Mouse (Mus musculus) cerebellum, adult 9-11 months (tissue): ENCODE data around the gene Dolk.

Source experiments
- DNase-seq: peaks from one replicate; pipeline ENCODE4 v3.0.0; 2022

Dolk gene

DNA sequence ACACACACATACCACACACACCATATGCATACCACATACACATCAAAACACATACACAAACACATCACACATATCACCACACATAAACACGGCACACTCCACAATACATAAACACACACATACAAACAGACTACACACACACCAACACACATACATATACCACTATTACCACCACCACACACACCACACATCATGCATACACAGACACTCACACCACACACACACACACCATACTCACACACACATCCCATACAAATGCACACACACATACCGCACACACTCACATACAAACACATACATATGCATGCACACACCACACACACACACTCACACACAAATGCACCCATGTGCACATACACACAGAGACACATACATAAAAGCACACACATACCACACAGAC, 18.7 kb downstream of the Dolk start:
- DNase-seq = no peak

DNA sequence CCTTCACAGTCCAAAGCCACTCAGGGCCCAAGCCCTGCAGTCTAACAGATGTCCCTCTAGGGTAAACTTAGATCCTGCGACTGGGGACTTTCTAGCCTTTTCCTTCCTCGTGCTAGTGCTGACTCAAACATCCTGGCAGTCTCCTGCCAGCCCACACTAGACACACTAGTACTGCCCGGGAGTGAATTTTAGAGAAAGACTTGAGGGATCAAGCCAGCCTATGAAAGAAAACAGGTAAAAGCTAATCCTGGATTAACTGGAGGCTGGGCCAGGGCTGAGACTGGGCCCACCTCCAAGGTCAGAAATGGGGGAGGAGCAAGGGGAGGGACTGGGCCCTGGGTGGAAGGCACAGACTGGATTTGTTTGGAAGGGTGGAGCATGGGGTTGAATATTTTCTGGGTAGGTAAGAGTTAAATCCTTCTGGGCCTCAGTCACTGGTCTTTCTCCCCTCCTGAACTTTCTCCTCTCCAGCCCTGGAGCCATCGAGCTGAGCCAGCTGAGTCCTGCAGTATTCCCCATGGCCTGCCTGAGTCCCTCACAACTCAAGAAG, 19.7 kb downstream of the Dolk start:
- DNase-seq = no peak

- peak; percentile 85 for DNase-seq
These were observed 20.3 kb downstream of the Dolk start, which contains the start of gene Phyhd1 for GRCm38 (mm10) chr2:30265767-30266253. Gene Phyhd1, plus strand, starts transcription at chr2:30266203.

- no peak for DNase-seq
These were observed 21.2 kb downstream of the Dolk start for GRCm38 (mm10) chr2:30264671-30265519.

GRCm38 (mm10) chr2:30263811-30264210, 22.3 kb downstream of the Dolk start:
- DNase-seq = no peak

DNA sequence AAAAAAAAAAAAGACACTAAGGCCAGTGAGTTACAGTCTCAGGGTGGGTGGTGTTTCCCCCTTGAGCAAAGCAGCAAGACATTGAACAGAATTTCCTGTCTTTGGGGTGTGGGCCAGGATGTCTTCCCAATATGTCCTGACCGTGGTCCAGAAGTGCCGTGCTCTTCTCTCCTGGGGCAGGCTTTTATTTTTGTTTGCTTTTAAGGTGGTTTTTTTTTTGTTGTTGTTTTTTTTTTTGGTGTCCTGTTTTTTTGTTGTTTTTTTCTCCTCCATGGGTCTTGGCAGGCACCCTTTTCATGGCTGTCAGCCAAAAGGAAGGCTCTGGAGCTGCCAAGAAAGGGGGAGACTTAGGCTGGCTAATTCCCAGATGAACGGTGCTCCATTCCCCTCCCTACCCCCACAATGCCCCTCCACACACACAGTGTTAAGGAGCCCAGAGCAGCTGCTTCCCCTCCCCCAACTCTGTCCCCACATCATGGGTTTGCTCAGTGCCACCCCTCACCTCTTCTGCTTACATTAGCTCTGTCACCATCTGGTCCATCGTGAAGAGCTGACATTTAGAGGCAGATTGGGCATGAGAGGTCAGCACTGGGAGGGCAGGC, 23.2 kb downstream of the Dolk start:
- DNase-seq = peak; percentile 81

- no peak for DNase-seq
These were observed 24.0 kb downstream of the Dolk start for GRCm38 (mm10) chr2:30261921-30262839.

- no peak for DNase-seq
These were observed 24.9 kb downstream of the Dolk start for GRCm38 (mm10) chr2:30261064-30261736.

- no peak for DNase-seq
These were observed 26.7 kb downstream of the Dolk start for GRCm38 (mm10) chr2:30259131-30260064.

DNA sequence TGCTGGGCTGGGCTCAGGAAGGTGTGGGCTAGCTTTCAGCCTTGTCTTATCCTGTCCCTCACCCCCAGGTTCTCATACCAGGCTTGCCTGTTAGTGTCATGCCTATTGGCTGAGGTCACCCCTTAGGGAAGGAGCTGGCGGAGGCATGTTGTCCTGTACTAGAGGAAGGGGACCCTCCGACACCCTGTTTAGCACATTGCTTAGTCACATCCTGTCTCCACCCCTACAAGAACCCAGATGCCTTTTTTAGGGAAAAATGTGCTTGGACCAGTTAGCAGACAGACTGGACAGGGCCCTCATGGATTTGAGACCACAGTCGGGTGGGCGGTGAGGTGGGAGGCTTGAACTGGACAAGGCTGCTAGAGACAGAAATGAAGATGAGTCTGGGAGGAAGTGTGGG, 27.5 kb downstream of the Dolk start:
- DNase-seq = no peak

DNA sequence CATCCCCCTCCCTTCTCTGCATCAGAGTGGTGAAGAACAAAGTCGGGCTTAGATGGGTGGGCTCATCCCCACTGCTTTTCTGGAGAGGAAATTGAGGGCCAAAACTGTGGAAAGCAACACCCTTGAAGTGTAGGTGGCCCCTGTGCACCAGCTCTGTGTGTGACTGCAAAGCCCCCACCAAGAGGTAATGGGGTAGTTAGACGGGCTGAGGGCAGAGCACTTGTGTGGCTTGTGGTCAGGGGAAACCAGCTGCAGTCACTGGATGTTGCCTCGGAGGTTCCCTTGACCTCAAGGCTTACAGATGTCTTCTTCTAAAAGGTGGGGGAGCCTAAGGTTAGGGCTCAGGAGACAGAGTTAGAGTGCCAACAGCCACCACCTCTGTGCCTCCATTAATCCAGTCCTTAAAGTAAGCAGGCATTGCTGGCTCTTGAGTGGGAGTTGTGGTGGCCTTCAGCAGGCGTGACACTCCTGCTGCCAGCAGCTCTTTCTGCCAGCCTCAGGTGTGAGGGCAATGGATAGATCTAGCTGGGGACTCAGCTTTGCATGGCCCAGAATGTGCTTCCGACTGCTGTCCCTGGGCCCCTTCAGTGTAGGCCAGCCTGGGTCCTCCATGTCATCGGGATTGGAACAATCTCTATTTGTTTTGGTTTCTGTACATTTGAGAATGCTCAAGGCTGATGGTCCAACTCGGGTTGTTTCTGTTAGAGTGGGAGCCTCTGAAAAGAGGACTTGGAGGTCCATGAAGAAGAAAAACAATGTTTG, 28.3 kb downstream of the Dolk start:
- DNase-seq = no peak

DNA sequence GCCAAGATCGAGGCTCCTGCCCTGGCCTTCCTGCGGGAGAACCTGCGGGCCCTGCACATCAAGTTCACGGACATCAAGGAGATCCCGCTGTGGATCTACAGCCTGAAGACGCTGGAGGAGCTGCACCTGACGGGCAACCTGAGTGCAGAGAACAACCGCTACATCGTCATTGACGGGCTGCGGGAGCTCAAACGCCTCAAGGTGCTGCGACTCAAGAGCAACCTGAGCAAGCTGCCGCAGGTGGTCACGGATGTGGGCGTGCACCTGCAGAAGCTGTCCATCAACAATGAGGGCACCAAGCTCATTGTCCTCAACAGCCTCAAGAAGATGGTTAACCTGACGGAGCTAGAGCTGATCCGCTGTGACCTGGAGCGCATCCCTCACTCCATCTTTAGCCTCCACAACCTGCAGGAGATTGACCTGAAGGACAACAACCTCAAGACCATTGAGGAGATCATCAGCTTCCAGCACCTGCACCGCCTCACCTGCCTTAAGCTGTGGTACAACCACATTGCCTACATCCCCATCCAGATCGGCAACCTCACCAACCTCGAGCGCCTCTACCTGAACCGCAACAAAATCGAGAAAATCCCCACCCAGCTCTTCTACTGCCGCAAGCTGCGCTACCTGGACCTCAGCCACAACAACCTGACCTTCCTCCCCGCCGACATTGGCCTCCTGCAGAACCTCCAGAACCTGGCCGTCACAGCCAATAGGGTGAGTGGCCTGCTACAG, 29.4 kb downstream of the Dolk start:
- peak; percentile 21 for DNase-seq

- DNase-seq = no peak
These were observed 30.3 kb downstream of the Dolk start for GRCm38 (mm10) chr2:30255631-30256395.

DNA sequence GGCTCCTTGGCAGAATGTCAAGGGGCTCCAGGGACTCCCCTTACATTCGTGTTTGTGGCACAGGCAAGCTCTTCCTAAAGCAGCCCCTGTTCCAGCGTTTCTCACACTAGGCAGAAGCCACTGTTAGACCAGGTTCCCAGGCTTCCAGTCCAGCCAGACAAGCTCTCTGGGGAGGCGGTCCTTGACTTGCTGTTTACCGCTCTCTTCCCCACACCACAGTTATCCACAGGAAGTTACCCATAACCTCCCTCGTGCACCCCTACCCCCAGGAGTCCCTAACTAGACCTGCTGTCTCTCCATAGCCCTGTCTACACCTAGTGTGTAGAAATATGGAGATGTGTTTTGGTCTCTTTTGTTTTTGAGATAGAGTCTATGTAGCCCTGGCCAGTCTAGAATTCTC, 32.3 kb downstream of the Dolk start:
- DNase-seq = no peak

- no peak for DNase-seq
These were observed 33.6 kb downstream of the Dolk start for GRCm38 (mm10) chr2:30252521-30252920.

GRCm38 (mm10) chr2:30251417-30252104, 34.6 kb downstream of the Dolk start:
- no peak for DNase-seq

GRCm38 (mm10) chr2:30250166-30251128, 35.7 kb downstream of the Dolk start:
- DNase-seq = no peak
